Mouse (Mus musculus): ENCODE measurements around the gene Agap3.

Agap3 gene

GRCm38 (mm10) chr5:24452030-24452690 lies at the start of gene Agap3:
Agap3 (plus strand) TSS chr5:24452177.
- DNase-seq (ENCODE audit: low spot score), result peak; percentile 53

GRCm38 (mm10) chr5:24404594-24405360 lies 47.2 kb upstream of the Agap3 start:
- DNase-seq (ENCODE audit: low spot score), result no peak

GRCm38 (mm10) chr5:24405389-24405876 lies 46.5 kb upstream of the Agap3 start:
- no peak for DNase-seq (ENCODE audit: low spot score)

DNA sequence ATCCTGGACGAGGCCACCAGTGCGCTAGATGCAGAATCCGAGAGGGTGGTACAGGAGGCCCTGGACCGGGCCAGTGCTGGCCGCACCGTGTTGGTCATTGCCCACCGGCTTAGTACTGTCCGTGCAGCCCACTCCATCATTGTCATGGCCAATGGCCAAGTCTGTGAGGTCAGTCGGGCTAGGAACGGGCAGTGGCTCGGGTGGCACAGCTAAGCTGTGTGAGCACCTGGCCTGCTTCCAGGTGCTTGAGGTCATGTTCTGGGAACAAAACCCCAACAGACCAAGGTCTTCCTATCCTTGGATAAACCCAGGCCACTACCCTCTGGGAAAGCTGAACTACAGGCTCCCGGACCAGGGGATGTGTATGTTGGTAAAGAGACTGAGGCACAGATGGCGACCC lies 43.3 kb upstream of the Agap3 start:
- no peak for DNase-seq (ENCODE audit: low spot score)

- DNase-seq (ENCODE audit: low spot score), result no peak
These were observed 42.5 kb upstream of the Agap3 start for GRCm38 (mm10) chr5:24409466-24409865.

GRCm38 (mm10) chr5:24412063-24412462 lies 39.9 kb upstream of the Agap3 start:
- no peak for DNase-seq (ENCODE audit: low spot score)

DNA sequence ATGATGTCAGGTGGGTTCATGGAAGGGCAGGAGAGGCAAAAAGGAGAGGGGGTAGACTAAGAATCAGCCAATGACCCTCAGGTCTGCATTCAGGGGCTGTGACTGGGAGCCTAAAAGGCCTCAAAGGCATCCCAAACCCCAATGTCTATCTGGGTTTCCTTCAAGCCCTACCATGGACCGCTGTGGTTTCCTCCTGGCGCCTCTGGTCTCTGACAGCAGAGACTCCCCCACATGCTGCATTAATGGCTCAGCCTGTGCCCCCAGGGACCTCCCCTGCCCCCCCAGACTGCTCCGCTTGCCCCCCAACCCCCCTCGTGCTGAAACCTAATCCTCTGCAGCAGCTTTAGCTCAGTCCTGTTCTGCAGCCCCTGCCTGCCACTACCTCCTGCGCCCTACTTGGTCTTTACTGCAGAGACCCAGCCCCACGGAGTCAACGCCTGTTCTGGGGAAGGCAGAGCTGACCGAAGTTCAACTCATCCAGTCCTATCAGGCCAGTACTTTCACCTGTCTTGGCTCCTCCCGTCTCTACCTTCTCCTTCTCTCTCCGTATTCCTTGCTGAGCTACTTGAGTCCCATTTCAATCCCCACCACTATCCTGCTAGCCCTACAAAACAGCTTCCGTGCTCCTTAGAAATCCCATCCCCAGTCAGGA lies 38.8 kb upstream of the Agap3 start, which contains the start of gene Asic3:
TSS of gene Asic3 (plus strand) at position 351 of the 652 bp plus-strand sequence.
- DNase-seq (ENCODE audit: low spot score), result no peak

- no peak for DNase-seq (ENCODE audit: low spot score)
These were observed 38.0 kb upstream of the Agap3 start for GRCm38 (mm10) chr5:24413938-24414337.

DNA sequence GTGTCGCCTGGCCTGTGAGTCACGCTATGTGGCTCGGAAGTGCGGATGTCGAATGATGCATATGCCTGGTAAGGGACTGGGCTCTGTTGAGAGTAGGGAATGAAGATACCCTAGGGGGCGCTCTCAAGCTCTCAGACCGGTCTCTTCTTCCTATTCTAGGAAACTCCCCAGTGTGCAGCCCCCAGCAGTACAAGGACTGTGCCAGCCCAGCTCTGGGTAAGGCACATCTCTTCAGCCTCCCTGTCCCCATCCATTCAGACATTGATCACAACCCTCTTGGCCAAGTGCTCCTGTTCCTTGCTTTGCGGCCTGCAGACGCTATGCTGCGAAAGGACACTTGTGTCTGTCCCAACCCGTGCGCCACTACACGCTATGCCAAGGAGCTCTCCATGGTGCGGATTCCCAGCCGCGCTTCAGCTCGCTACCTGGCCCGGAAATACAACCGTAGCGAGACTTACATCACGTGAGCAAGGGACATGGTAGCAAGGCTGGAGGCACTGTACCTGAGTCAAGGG lies 35.7 kb upstream of the Agap3 start:
- DNase-seq (ENCODE audit: low spot score), result peak; percentile 89

DNA sequence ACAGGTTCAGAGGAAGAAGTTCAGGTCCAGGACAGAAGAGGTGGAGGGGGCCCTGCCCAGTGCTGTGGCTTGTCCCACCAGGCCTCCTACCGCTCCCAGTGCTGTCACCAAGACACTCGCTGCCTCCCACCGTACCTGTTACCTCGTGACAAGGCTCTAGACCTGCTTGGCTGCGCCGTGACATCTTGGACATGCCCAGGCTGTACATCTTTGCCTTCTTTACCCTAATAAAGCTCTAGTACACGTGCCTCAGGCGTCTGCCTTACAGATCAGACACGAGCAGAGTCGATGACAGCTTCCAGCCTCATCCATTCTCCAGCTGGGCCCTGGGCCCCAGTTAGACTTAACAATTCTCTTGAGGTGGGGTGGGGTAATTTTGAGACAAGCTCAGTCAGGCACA lies 34.4 kb upstream of the Agap3 start:
- no peak for DNase-seq (ENCODE audit: low spot score)

DNA sequence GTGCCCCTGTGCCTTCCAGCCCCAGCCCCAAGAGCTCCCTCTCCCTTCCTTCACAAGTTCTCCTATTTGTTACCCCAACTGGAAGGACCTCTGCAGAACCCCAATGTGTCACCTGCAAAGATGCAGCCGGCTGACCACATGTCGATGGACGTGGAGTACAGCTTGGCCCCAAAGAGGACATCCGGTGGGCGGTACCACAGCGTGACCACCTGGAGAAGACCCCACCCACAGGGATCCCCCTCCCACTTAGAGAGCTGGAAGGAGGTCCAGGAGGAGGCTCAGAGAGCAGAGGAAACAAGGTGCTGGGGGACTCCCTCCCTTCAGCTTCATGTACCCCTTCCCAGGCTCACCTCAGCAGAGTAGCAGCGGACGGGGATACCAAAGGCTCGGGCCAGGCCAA lies 31.6 kb upstream of the Agap3 start:
- DNase-seq (ENCODE audit: low spot score), result no peak

DNA sequence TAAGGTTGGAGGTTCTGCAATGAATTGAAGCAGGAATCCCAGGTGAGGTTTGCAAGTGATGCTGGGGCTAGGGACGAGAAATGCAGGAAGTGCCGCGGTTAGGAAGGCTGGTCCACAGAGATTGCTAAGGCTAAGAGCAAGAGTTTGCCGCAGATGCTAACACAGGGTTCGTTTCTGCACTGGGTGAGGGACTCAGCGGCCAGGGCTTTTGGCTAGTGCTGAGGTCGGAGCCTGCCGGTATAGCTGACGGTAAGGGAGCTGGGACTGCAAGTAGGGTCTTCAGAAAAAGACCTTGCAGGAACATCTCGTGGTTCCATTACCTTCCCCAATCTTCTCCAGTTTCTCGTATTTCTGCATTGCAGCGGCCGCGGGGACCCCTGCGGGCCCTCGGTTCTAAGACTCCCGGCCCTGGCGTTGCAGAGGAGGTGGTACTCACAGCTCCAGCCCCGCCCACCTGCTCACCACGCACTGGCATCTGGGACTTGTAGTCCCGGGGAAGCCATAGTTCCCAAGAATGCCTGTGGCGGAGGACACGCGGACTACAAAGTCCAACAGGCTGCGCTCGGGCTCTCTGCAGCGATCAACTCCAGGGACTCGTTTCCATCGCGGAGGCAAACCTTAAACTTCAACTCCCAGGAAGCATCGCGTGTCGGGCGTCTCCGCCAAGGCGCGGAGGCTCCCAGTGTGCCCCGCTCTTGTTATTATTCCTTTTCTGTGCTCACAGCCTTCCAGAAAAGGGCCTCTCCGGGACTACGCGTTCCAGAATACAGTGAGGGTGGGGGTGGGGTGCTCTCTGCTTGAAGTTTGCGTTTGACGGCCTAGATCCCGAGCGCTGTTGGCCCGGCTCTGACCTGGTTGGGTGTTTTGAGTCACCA lies 28.6 kb upstream of the Agap3 start, which contains the start of the genes Cdk5 and Slc4a2:
TSS of gene Cdk5 (minus strand) at position 402 of the 875 bp plus-strand sequence.
TSS of gene Slc4a2 (plus strand) at position 709 of the 875 bp plus-strand sequence.
- peak; percentile 99 for DNase-seq (ENCODE audit: low spot score)

DNA sequence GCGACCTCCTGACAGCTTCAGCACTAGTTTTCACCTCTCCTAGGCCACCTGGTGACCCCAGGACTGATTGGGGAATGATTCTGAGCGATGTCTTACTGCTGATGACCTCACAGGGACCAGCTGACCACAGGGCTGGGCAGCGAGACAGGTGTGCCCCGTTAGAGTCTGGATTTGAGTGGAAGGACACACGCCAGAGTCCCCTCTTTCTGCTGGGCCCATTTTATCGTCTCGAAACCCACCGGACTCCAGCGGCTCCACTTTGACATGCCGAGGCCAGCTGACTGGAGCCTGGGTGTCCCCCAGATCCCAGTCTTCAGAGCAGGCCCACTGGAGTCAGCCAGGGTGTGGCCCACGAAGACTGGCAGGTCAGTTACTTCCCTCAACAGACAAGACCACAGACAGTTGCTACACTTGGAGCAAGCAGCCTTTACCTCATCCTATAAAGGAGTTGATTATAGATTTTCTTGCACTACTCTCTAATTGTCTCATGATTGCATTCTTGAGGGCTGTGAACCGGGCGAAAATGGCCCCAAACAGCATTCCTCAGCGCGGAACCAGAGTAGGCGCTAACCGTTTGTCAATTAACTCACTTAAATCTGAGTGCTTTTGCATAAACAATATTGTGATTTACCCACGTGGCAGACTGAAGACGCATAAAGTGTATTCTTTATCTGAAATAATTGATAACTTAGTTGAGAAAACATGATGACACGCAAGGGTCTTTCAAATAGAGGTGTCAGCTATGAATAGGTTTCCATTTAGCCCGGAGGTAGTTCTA lies 27.8 kb upstream of the Agap3 start:
- no peak for DNase-seq (ENCODE audit: low spot score)

DNA sequence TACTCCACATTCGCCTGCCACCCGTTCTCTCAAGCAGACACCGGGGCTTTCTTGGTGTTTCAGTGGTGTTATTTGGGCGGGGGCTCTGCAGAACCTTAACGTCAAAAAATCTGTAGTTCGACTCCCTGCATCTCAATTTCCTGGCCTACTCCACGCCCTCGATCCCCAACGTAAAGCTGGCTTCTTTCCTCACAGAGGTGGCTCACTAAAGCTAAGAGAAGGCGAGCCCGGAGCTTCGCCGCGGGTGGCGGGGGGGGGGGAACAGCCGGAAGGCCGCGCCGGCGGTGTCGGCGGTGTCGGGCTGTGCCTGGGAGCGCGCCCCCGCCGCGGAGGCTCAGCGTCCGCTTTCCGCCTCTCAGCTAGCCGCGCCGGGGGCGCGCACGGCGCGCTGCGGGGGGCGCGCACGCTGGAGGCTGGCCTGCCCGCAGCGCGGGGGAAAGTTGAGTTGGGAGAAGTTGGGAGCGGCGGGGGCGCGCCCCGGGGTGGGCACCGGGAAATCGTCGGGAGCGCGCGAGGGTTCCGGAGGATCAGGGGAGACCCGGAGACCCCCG lies 27.0 kb upstream of the Agap3 start:
- DNase-seq (ENCODE audit: low spot score), result peak; percentile 90

GRCm38 (mm10) chr5:24425421-24426036 lies 26.4 kb upstream of the Agap3 start:
- DNase-seq (ENCODE audit: low spot score), result peak; percentile 66

DNA sequence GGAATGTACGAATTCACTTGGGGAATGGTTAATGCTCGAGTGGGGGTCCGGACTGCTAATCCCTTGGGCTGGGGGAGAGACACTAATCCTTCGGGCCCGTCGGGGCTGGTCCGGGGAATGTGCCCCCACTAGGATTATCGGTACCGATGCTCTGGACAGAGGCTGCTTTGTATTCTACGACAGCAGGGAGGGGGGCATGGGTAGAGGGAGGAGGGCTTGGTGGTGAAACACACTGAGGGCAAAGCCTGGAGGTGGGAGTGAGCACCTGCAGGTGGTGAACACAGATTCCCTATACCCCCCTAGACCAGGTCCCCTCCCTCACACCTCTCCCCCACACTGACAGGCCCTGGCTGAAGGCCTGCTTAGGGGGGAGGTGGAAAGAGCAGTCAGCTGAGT lies 25.9 kb upstream of the Agap3 start:
- no peak for DNase-seq (ENCODE audit: low spot score)

GRCm38 (mm10) chr5:24426556-24427284 lies 25.3 kb upstream of the Agap3 start:
- no peak for DNase-seq (ENCODE audit: low spot score)

GRCm38 (mm10) chr5:24427285-24427633 lies 24.7 kb upstream of the Agap3 start:
- no peak for DNase-seq (ENCODE audit: low spot score)

DNA sequence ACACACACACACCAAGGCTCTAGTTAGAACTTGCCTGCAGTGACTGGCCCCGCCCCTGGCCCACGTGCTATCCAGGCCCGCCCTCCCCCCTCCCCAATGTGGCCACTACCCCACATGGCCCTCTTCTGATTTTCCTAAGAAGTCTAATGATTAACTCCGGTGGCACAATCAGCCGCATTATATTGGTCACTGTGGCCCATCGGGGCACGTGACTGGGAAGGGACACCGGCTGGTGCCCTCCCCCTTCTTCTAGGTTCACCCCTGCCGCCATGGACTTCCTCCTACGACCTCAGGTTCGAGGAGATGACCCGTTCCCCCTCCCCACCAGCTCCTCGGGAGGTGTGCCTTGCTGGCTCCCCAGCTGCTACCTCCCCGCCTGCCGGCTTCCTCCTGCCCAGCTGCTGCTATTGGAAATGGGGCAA lies 24.0 kb upstream of the Agap3 start:
- peak; percentile 49 for DNase-seq (ENCODE audit: low spot score)
